Mouse (Mus musculus): ENCODE results near the gene Golga3.

Golga3 gene

GRCm38 (mm10) chr5:110176362-110177020 lies at the start of gene Golga3:
TSS of gene Golga3 (plus strand) at chr5:110176701.
- peak; percentile 92 for DNase-seq (ENCODE audit: low read depth, low spot score)

DNA sequence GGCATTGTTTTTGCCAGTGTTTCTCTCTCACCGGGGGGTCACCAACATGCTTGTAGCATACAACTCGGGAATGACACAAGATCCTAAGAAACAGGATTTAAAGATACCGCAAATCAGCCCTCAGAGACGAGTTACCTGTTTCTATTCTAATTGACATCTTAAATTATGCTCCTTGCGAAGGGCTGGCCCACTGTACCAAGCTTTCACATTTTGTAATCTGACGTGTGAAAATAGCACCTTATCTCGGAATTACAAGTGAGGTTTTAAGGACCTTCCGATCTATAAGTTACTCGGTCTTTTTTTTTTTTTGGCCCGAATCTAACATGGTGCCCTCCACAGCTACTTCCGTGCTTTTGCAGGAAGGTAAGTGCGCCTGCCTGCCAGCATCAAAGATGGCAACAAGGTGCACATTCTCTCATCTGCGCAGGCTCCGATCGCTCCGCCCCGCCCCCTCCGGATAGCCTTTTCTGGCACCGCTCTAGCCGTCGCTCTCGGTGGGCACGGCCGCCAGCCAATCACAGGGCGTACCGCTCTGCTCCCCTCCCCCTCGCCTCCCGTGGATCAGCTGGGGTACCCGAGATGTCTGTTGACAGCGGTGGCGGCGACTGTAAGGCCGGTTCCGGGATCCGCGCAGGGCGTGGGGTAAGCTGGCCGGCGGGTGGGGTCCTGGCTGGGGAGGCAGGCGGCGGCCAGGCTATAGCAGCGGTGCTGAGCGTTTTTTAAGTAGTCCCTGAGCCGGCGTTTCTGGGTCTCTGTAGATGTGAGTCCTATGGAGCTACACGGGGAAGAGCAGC lies 41.0 kb upstream of the Golga3 start, which contains the start of gene Chfr:
Chfr (plus strand) TSS at position 550 of the 794 bp plus-strand sequence.
- DNase-seq (ENCODE audit: low read depth, low spot score): peak; percentile 95

GRCm38 (mm10) chr5:110136087-110136464 lies 40.4 kb upstream of the Golga3 start:
- DNase-seq (ENCODE audit: low read depth, low spot score): no peak

- no peak for DNase-seq (ENCODE audit: low read depth, low spot score)
These were observed 38.7 kb upstream of the Golga3 start for GRCm38 (mm10) chr5:110137816-110138215.

GRCm38 (mm10) chr5:110139325-110139724 lies 37.2 kb upstream of the Golga3 start:
- DNase-seq (ENCODE audit: low read depth, low spot score): no peak

DNA sequence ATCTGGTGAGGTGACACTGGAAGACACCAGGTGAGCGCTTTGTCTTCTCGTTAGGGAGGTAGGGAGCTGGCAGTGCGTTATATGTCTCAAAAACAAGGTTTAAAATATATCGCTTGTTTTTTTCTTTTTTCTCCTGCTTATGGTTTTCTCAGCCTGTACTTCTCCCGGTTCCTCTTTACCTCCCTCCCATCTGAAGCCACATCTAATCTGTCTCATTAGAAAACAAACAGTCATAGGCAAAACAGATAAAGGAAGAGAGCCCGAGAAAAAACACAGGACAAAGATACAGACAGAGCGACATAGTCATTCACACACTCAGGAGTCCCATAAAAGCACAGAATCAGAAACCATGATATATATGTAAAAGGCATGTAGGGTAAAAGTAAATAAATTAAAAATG lies 36.1 kb upstream of the Golga3 start:
- no peak for DNase-seq (ENCODE audit: low read depth, low spot score)

GRCm38 (mm10) chr5:110142309-110142708 lies 34.2 kb upstream of the Golga3 start:
- no peak for DNase-seq (ENCODE audit: low read depth, low spot score)

DNA sequence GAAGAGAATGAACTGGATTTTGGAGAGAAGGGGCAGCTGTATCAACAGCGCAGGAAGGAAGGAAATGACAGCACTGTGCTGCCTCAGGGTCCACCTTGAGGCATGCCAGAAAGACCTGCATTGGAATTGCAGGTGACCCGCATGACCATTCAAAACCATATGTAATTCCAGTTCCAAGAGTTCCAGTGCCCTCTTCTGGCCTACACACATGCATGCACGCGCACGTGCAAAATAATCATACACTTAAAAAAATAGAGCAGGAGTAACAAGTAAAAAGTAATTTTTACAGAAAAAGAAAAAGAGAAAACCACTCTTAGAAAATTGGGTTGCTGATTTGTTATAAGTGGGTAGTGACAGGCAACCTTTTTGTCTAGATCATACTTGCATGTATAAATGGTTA lies 33.5 kb upstream of the Golga3 start:
- DNase-seq (ENCODE audit: low read depth, low spot score): no peak

- no peak for DNase-seq (ENCODE audit: low read depth, low spot score)
These were observed 7.1 kb upstream of the Golga3 start for GRCm38 (mm10) chr5:110169374-110169773.

- no peak for DNase-seq (ENCODE audit: low read depth, low spot score)
These were observed 520 bp downstream of the Golga3 start for GRCm38 (mm10) chr5:110177021-110177420.

DNA sequence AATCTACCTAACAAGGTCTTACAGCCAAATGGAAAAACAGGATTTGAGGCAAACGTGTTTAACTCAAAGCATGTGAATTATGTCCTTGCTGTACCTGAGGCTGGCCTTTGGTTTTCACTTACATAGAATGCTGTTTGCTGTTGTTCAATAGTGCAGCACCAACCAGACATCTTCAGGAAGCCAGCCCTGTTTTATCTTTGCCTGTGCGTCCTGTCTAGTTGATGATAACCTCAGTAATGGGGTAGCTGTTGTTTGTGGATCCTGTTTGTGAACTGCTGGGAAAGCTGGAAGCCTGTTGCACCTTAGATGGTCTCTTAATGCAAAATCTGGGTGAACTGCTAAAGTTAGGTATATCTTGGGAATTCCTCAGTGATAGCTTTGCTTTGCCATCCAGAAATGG lies 2.1 kb downstream of the Golga3 start:
- no peak for DNase-seq (ENCODE audit: low read depth, low spot score)

DNA sequence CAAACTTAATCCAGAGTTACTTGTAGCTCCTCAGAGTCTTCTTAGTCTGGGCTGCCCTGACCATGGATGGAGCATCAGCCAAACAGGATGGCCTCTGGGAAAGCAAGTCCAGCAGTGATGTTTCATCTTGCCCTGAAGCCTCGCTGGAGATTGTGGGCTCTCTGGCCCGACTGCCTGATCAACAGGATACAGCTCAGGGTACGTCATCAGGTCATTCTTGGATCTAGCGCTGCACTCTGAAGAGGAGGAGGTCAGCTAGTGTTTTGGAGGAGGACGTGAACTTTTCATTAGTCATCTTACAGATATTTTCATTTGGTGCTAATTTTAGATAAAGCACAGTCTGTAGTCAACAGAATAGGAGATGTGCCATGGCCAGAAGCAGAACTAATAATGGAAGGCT lies 5.2 kb downstream of the Golga3 start:
- DNase-seq (ENCODE audit: low read depth, low spot score): no peak

- no peak for DNase-seq (ENCODE audit: low read depth, low spot score)
These were observed 26.8 kb downstream of the Golga3 start for GRCm38 (mm10) chr5:110203164-110203895.

DNA sequence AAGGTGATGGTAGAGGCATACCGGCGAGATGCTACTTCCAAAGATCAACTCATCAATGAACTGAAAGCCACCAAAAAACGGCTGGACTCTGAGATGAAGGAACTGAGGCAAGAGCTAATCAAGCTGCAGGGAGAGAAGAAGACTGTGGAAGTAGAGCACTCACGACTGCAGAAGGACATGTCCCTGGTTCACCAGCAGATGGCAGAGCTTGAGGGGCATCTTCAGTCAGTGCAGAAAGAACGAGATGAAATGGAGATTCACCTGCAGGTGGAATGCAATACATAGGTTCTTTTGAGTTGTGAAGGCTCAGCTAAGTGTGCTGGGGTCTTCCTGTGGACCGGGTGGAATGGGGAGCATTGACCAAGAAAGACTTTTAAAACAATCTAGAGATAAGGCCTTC lies 28.3 kb downstream of the Golga3 start:
- no peak for DNase-seq (ENCODE audit: low read depth, low spot score)

DNA sequence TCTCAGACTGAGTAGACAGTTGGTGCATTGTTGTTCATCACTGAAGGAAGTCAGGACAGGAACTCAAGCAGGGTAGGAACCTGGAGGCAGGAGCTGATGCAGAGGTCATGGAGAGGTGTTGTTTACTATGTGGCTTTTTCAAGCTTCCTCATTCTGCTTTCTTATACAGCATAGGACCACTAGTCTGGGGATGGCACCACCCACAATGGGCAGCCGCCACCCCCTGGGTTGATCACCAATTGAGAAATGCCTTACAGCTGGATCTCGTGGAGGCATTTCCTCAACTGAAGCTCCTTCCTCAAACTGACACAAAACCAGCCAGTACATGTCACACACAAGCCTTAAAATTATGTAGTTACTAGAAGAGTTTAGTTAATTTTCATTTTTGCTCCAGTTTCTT lies 34.8 kb downstream of the Golga3 start:
- no peak for DNase-seq (ENCODE audit: low read depth, low spot score)

DNA sequence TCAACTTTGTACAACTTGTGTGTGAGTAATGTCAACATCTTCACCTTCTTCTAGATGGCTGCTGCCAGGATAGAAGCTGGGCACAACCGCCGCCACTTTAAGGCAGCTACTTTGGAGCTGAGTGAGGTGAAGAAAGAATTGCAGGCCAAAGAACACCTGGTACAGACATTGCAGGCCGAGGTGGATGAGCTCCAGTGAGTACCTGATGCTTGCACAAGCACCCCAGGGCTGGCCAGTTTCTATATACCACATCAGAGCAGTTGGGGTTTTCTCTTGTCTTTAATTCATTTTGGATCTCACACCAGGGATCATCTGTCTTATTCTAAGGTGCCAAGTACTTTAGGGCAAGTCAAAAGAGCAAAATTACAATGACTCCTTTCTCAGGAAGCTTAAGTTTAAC lies 40.3 kb downstream of the Golga3 start:
- DNase-seq (ENCODE audit: low read depth, low spot score): no peak

DNA sequence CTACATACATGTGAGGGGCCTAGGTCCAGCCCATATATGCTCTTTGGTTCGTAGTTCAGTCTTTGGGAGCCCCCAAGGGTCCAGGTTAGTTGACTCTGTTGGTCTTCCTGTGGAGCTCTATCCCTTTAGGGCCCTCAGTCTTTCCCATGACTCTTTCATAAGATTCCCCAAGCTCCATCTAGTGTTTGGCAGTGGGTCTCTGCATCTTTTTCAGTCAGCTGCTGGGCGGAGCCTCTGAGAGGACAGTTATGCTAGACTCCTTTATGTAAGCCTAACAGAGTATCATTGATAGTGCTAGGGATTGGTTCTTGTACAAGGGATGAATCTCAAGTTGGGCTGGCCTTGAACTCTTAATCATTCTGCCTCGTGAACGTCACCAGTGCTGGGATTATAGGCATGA lies 43.8 kb downstream of the Golga3 start:
- no peak for DNase-seq (ENCODE audit: low read depth, low spot score)

DNA sequence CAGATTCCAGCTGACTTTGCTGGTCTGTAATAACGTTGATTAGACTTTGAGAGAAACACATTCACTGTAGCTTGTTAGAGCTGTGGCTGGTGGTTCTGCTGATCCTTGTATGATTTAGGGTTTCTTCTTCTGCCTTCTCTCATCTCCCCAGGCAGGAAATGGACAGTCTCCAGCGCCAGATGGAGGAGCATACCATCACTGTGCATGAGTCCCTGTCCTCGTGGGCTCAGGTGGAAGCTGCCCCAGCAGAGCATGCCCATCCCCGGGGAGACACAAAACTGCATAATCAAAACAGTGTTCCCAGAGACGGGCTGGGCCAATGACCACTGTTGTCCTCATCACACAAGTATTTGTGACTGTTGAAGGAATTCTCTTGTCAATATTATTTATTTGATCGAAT lies 46.3 kb downstream of the Golga3 start:
- no peak for DNase-seq (ENCODE audit: low read depth, low spot score)

GRCm38 (mm10) chr5:110225056-110225455 lies 48.6 kb downstream of the Golga3 start:
- DNase-seq (ENCODE audit: low read depth, low spot score): no peak

DNA sequence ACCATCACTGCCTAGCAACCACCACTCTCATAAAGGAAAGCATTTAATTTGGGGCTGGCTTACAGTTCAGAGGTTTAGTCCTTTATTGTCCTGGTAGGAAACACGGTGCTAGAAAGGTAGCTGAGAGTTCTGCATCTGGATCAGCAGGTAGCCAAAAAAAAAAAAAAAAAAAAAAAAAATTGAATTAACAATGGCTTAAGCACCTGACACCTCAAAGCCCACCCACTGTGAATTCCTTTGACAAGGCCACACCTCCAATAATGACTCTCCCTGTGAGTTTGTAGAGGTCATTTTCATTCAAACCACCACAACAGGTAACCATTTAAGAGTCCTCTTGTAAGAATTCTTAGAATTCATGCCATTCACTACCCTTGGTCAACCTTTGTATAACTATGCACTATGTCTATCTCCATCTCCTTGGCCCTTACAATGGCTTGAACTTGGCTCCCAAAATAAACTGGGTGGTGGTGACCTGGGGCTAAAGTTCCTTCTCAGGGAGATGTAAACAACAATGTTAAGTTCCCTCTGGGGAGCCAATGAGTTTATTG lies 50.9 kb downstream of the Golga3 start:
- no peak for DNase-seq (ENCODE audit: low read depth, low spot score)

- no peak for DNase-seq (ENCODE audit: low read depth, low spot score)
These were observed 53.9 kb downstream of the Golga3 start for GRCm38 (mm10) chr5:110230401-110230779.

DNA sequence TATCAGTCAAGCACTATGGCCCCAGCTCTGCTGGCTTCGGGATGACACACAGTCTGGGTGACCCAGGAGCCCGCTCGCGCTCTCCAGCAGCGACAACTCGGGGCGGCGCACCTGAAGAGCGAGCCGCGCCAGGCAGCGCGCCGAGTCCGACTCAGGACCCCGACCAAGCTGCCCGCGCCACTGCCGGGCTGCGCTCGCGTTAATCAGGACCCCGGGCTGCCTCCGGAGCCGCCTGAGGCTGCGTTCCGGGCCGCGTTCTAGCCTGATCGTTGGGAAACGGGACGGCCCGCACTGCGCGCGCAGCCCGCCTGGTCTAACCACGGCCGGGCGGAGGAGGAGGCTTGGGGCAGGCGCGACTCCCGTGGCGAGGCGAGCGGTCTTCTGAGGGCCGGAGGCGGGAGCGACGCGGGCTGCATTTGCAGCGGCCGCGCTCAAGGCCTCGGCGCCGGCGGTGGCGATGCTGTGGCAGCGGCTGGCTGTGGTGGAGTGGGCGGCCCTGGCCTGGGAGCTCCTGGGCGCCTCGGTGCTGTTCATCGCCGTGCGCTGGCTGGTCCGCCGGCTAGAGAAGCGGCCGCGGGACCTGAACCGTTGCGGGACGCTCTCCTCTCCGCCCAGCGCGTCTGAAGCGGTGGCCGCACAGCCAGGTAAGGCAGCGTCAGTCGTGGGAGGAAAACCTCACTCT lies 54.4 kb downstream of the Golga3 start, which contains the start of gene Ankle2:
Ankle2 (plus strand) TSS at position 225 of the 682 bp plus-strand sequence.
- peak; percentile 93 for DNase-seq (ENCODE audit: low read depth, low spot score)
